Mouse (Mus musculus): Measurements from ENCODE around the gene Calhm3. TPM values are rescaled to one million over a fixed set of nuclear protein-coding genes. Genes with fewer than 3 reads are reported as not detected.
"Not testable (repeated sequence)": the region's sequence is repeated elsewhere in the genome, so short reads cannot be mapped to it uniquely, and the experiment has no call there.

The Calhm3 gene
- total RNA-seq, 4 experiments from 2014 or later = not detected

- DNase-seq (ENCODE audit: low spot score in 2 of 2) = no peak
Measured at GRCm38 (mm10) chr19:47168223-47168622, 10.7 kb upstream of the Calhm3 start.

- DNase-seq (ENCODE audit: low spot score in 2 of 2) = no peak
Measured at GRCm38 (mm10) chr19:47167617-47168214, 10.2 kb upstream of the Calhm3 start.

- DNase-seq (ENCODE audit: low spot score in 2 of 2) = no peak
Measured at GRCm38 (mm10) chr19:47166758-47167157, 9.2 kb upstream of the Calhm3 start.

- no peak for DNase-seq (ENCODE audit: low spot score in 2 of 2)
Measured at GRCm38 (mm10) chr19:47163176-47163744, 5.7 kb upstream of the Calhm3 start.

GRCm38 (mm10) chr19:47161669-47162068 is 4.1 kb upstream of the Calhm3 start:
- DNase-seq (ENCODE audit: low spot score in 2 of 2) = no peak

GRCm38 (mm10) chr19:47153767-47154166 is 3.8 kb downstream of the Calhm3 start:
- no peak for DNase-seq (ENCODE audit: low spot score in 2 of 2)

GRCm38 (mm10) chr19:47152062-47152369 is 5.5 kb downstream of the Calhm3 start:
- DNase-seq (ENCODE audit: low spot score in 2 of 2) = no peak

GRCm38 (mm10) chr19:47151332-47152061 is 6.1 kb downstream of the Calhm3 start:
- no peak for DNase-seq (ENCODE audit: low spot score in 2 of 2)

GRCm38 (mm10) chr19:47149854-47150253 is 7.7 kb downstream of the Calhm3 start:
- no peak for DNase-seq (ENCODE audit: low spot score in 2 of 2)

- no peak for DNase-seq (ENCODE audit: low spot score in 2 of 2)
Measured at GRCm38 (mm10) chr19:47148267-47148847, 9.2 kb downstream of the Calhm3 start.

- DNase-seq (ENCODE audit: low spot score in 2 of 2) = no peak
Measured at GRCm38 (mm10) chr19:47144154-47144553, 13.4 kb downstream of the Calhm3 start, which contains the start of gene Calhm1. Gene Calhm1 (minus strand): TSS chr19:47144254.

- no peak for DNase-seq (ENCODE audit: low spot score in 2 of 2)
Measured at GRCm38 (mm10) chr19:47142438-47142837, 15.1 kb downstream of the Calhm3 start.

- DNase-seq (ENCODE audit: low spot score in 2 of 2) = not testable (repeated sequence)
Measured at GRCm38 (mm10) chr19:47139611-47140010, 18.0 kb downstream of the Calhm3 start.

- DNase-seq (ENCODE audit: low spot score in 2 of 2) = peak in 1 of 2 experiments; percentile 36
Measured at GRCm38 (mm10) chr19:47137771-47138421, 19.7 kb downstream of the Calhm3 start, which contains the start of gene Calhm2. Gene Calhm2 (minus strand): TSS chr19:47138294.

- peak; percentile 44 to 68 for DNase-seq (ENCODE audit: low spot score in 2 of 2)
Measured at GRCm38 (mm10) chr19:47137051-47137581, 20.4 kb downstream of the Calhm3 start.

GRCm38 (mm10) chr19:47136170-47136569 is 21.4 kb downstream of the Calhm3 start:
- DNase-seq (ENCODE audit: low spot score in 2 of 2) = no peak

GRCm38 (mm10) chr19:47135568-47135967 is 22.0 kb downstream of the Calhm3 start:
- no peak for DNase-seq (ENCODE audit: low spot score in 2 of 2)

GRCm38 (mm10) chr19:47133161-47133560 is 24.4 kb downstream of the Calhm3 start:
- no peak for DNase-seq (ENCODE audit: low spot score in 2 of 2)

GRCm38 (mm10) chr19:47130551-47131125 is 26.9 kb downstream of the Calhm3 start:
- no peak for DNase-seq (ENCODE audit: low spot score in 2 of 2)

- DNase-seq (ENCODE audit: low spot score in 2 of 2) = no peak
Measured at GRCm38 (mm10) chr19:47128835-47129234, 28.7 kb downstream of the Calhm3 start.

GRCm38 (mm10) chr19:47128164-47128563 is 29.4 kb downstream of the Calhm3 start:
- DNase-seq (ENCODE audit: low spot score in 2 of 2) = no peak

All from gastrocnemius, adult 8-10 months (tissue).